Mouse (Mus musculus) embryo, embryonic 11.5 days (tissue): ENCODE data around the gene Chst8.
A peak's percentile ranks its signal among the peaks of the same experiment; 100 is the strongest.

ENCODE experiments used
- DNase-seq: peaks from one replicate; pipeline ENCODE4 v3.0.0-alpha.2; 2012; ENCODE audit warnings: low read depth, low spot score

The Chst8 gene

GRCm38 (mm10) chr7:34714848-34715460 lies 97.6 kb downstream of the Chst8 start:
- no peak for DNase-seq

GRCm38 (mm10) chr7:34709111-34709510 lies 103.4 kb downstream of the Chst8 start:
- DNase-seq: no peak

GRCm38 (mm10) chr7:34704401-34704800 lies 108.1 kb downstream of the Chst8 start:
- DNase-seq: no peak

- DNase-seq: no peak
Measured at GRCm38 (mm10) chr7:34703437-34703836, 109.1 kb downstream of the Chst8 start.

GRCm38 (mm10) chr7:34702718-34703351 lies 109.7 kb downstream of the Chst8 start:
- peak; percentile 51 for DNase-seq

GRCm38 (mm10) chr7:34699888-34700287 lies 112.6 kb downstream of the Chst8 start:
- DNase-seq: no peak

- DNase-seq: no peak
Measured at GRCm38 (mm10) chr7:34698221-34698620, 114.3 kb downstream of the Chst8 start.

- DNase-seq: no peak
Measured at GRCm38 (mm10) chr7:34696086-34696485, 116.4 kb downstream of the Chst8 start.

- no peak for DNase-seq
Measured at GRCm38 (mm10) chr7:34694898-34695297, 117.6 kb downstream of the Chst8 start.

- no peak for DNase-seq
Measured at GRCm38 (mm10) chr7:34693916-34694315, 118.6 kb downstream of the Chst8 start.

- DNase-seq: no peak
Measured at GRCm38 (mm10) chr7:34693072-34693471, 119.4 kb downstream of the Chst8 start.

- DNase-seq: no peak
Measured at GRCm38 (mm10) chr7:34690111-34690510, 122.4 kb downstream of the Chst8 start.

- no peak for DNase-seq
Measured at GRCm38 (mm10) chr7:34689028-34689427, 123.5 kb downstream of the Chst8 start.

GRCm38 (mm10) chr7:34685801-34686200 lies 126.7 kb downstream of the Chst8 start:
- no peak for DNase-seq

- DNase-seq: no peak
Measured at GRCm38 (mm10) chr7:34685176-34685575, 127.3 kb downstream of the Chst8 start.

GRCm38 (mm10) chr7:34680771-34681421 lies 131.6 kb downstream of the Chst8 start:
- DNase-seq: no peak

- DNase-seq: no peak
Measured at GRCm38 (mm10) chr7:34679886-34680285, 132.6 kb downstream of the Chst8 start.

- peak; percentile 74 for DNase-seq
Measured at GRCm38 (mm10) chr7:34675831-34676514, 136.5 kb downstream of the Chst8 start.

- no peak for DNase-seq
Measured at GRCm38 (mm10) chr7:34675120-34675790, 137.3 kb downstream of the Chst8 start.

GRCm38 (mm10) chr7:34672916-34673315 lies 139.6 kb downstream of the Chst8 start:
- no peak for DNase-seq

- DNase-seq: peak; percentile 80
Measured at GRCm38 (mm10) chr7:34671911-34672310, 140.6 kb downstream of the Chst8 start.

GRCm38 (mm10) chr7:34670778-34671177 lies 141.7 kb downstream of the Chst8 start:
- DNase-seq: no peak
